Mouse (Mus musculus) large intestine, adult 2 months (tissue): ENCODE data around the gene Scnn1b. TPM values are rescaled to one million over a fixed set of nuclear protein-coding genes. Genes with fewer than 3 reads are reported as not detected.

Experiments used
- DNase-seq: peaks from one replicate; pipeline ENCODE4 v3.0.0-alpha.2; 2012; ENCODE audit warnings: low read depth, low spot score
- WGBS: fragments of 180-500 bp; shearing (Covaris S2); methylation state at CpG from one replicate; pipeline ENCODE4 v1.1.7; 2018; 5-methylcytosine and 5-hydroxymethylcytosine counted together
- polyA plus RNA-seq: library from polyadenylated mRNA; depleted of rRNA; stranded (reverse); fragments of >200 nt; gene quantifications from 2 replicates; pipeline ENCODE4 v1.2.3, GENCODE M21; 2012

Scnn1b gene
- polyA plus RNA-seq, 1 experiment, result not detected

DNA sequence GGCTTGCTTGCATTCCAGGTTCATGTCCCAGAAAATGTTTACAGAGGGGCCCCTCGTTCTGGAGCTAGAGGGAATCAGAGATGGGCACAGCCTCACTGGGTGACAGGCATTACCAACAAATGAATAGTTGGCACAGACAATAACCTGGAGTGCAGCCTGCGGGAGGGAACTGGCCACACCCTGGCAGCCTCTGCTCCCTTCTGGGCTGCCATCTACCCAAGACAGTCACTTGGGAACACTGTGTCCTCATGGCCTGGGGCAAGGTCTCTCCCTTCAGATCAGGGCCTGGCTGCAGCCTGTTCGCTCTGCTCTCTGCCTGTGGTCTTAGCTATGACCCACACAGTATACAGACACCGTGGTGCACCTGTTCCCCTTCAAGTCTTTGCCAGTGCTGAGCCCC, 42.0 kb downstream of the Scnn1b start:
- 42% methylated on average over 4 of the region's 4 CpGs for WGBS
- no peak for DNase-seq

GRCm38 (mm10) chr7:121912250-121912649, 47.4 kb downstream of the Scnn1b start:
- DNase-seq, result no peak
- WGBS, result 72% methylated on average over 8 of the region's 8 CpGs

GRCm38 (mm10) chr7:121913944-121914343, 49.1 kb downstream of the Scnn1b start:
- DNase-seq, result no peak
- WGBS, result 66% methylated on average over 6 of the region's 6 CpGs

DNA sequence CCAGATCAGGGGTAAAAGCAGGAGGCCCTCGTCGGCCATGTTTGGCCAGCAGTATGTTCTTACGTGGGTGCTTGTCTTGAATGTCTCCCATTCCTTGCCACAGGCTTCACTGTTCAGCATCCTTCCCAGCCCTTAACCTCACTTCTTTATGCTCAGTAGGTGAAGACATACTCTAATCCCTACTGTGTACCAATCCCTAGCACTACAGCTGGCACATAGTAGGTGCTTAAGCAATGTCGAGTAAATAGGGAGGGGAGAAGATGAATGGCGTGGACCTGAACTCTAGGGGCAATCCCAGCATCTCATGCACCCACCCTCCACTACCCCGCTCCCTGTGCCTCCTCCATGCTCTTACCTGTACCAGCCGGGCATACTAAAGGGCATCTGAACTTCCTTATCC, 59.5 kb downstream of the Scnn1b start:
- DNase-seq, result no peak
- 97% methylated on average over 7 of the region's 7 CpGs for WGBS

DNA sequence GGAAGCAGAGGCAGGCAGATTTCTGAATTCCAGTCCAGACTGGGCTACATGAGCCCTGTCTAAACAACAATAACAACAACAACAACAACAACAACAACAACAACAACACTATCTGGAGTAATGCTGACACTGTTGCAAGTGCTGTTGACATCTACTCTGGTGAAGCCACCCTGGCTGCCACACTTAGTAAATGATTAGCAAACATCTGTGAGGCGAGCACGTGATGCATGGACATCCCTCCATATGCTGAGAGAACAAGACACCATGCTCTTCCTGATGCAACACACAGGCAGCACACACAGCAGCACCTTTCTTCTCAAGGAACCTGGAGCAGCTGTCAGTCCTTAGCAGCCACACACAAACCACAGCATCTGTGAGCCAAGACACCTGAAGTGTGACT, 63.0 kb downstream of the Scnn1b start:
- DNase-seq, result no peak

GRCm38 (mm10) chr7:121931246-121931645, 66.4 kb downstream of the Scnn1b start:
- DNase-seq, result no peak
- WGBS, result 54% methylated on average over 7 of the region's 7 CpGs

More for the DNA sequence above, 63.0 kb downstream of the Scnn1b start:
- 87% methylated on average over 2 of the region's 2 CpGs for WGBS

- DNase-seq, result no peak
- 78% methylated on average over 6 of the region's 6 CpGs for WGBS
Observed at GRCm38 (mm10) chr7:121933675-121934074, 68.8 kb downstream of the Scnn1b start.

DNA sequence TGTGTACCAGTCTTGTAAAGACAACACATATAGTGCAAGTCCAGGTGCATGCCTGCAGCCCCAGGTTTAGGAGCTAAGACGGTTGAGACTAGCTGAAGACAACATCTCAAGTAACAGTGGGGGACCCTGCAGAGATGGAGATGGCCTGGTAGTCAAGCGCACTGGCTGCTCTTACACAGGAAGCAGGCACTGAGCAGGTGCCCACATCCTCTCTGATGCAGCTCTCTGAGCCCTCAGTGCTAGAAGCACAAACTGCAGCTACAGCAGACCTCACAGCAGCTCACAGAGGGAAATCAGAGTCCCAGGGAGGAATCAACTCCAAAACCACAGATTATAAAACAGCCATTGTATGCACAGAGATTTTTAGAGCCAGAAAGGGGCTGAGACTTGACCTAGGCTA, 69.5 kb downstream of the Scnn1b start:
- no peak for DNase-seq
- WGBS, result 88% methylated on average over 2 of the region's 2 CpGs

GRCm38 (mm10) chr7:121935906-121936794, 71.3 kb downstream of the Scnn1b start:
- DNase-seq, result no peak
- 47% methylated on average over 12 of the region's 12 CpGs for WGBS

GRCm38 (mm10) chr7:121936861-121937630, 72.2 kb downstream of the Scnn1b start:
- WGBS, result 83% methylated on average over 14 of the region's 14 CpGs
- DNase-seq, result no peak

GRCm38 (mm10) chr7:121938124-121938891, 73.5 kb downstream of the Scnn1b start:
- WGBS, result 94% methylated on average over 8 of the region's 8 CpGs
- no peak for DNase-seq

GRCm38 (mm10) chr7:121939244-121939643, 74.4 kb downstream of the Scnn1b start:
- no peak for DNase-seq
- whole genome bisulfite sequencing, result 58% methylated on average over 6 of the region's 6 CpGs

- DNase-seq, result peak; percentile 31
- 22% methylated on average over 4 of the region's 4 CpGs for WGBS
Observed at GRCm38 (mm10) chr7:121939729-121940128, 74.9 kb downstream of the Scnn1b start.

DNA sequence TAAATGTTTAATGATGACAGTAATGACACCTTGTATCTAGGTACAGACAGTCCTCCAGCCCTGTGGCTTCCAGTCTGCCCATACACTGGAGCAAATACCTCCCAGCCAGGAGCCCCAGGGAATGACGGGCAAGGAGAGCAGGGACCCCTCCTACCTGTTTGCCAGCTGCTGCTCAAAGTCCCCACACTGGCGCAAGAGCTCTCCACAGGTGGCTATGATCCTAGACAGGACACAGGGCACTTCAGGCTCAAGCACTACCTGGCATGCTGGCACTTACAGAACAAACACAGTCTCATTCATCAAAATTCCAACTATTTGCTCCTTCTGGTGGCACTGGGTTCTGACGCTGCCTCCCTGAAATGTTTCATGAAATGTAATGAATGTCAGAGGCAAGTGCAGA, 76.2 kb downstream of the Scnn1b start:
- WGBS, result 72% methylated on average over 3 of the region's 3 CpGs
- DNase-seq, result no peak

DNA sequence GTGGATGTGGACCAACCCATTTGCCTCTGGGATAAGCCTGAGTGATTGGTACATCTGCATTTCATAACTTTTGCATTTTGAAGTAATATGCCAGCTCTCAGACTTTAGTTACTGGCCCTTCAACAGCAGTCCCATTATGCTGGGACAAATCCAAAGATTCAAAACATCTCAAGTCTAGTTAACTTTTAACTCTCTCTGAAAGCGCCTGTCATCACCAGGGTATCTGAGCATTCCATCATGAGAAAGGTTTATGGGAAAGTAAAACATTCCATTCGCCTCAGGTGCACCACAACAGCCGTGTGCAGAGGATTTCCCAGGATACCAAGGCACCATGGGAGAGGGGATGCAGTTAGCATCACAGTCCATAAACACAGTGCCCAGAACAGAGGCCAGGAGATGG, 76.8 kb downstream of the Scnn1b start:
- 69% methylated on average over 3 of the region's 3 CpGs for WGBS
- no peak for DNase-seq

DNA sequence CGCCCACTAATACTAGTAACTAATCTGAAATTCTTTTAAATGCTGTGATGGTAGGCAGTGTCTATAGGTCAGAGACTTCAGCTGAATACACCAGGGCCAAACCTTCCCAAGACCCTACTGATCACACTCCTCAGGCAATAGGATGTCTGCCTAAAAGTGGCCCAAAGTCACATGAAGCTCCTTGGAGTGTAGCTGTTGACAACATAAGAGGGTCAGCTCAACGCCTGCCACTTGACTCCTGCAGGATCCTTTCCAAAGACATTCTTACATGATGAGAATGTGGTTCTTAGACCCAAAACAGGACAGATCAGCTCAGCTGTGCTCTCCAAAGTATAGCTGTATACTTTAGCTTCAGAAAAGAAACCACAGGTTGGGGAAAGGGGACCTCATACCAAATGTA, 77.5 kb downstream of the Scnn1b start:
- DNase-seq, result no peak
- WGBS, result 88% methylated on average over 2 of the region's 2 CpGs

DNA sequence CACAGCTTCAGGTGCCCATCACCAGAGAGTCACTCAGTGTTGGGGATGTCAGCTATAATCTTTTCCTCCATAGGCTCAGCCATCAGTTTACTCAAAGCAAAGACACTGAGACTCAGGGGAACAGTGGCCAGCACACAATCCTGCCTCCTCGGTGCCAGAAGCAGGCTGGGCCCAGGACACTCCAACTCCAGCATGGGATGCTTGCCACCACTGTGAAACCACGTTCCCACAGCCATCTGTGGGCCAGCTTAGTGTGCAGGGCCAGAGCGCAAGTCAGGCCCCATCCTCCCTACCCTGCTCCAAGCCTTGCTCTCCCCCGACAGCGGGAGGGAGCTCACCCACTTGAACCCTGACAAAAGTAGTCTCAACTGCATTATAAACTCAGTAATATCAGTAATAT, 81.4 kb downstream of the Scnn1b start:
- DNase-seq, result no peak
- WGBS, result 77% methylated on average over 5 of the region's 5 CpGs

DNA sequence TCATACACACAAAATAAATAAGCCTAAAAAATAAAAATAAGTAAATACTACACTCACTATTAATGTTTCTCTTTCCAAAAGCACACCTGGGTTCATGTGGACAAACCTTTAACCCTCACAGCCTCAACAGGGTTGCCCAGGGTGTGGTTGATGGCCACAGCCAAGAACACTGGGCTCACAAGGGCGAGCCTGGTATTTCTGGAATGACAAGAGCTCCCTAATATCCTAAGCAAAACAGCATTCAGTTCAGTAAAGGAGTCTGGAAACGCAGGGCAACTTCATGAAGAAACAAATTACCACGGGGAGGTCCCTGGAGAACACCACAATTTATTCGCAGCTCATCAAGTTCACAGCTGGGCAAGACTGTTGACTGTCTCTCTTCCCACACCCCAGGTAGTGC, 82.7 kb downstream of the Scnn1b start:
- DNase-seq, result no peak
- WGBS, result 62% methylated on average over 4 of the region's 4 CpGs

- WGBS, result 67% methylated on average over 11 of the region's 11 CpGs
- DNase-seq, result no peak
Observed at GRCm38 (mm10) chr7:121954891-121955669, 90.2 kb downstream of the Scnn1b start.
